In genomic region chr1:184140486-184140885, GRCm38 (mm10) we compare ENCODE assay signal across 27 mouse cellular contexts.
A peak's percentile ranks its signal among the peaks of the same experiment; 100 is the strongest.
DNase-seq lines count a peak whose midpoint lies in the region; ATAC-seq lines count a peak whose summit lies in the region.
"Had no signal": no experiment of that assay in that cellular context is flagged by ENCODE, and none has a peak within 500 bp of the region (broad histone marks: within the 10 kb centered on the region; RNA-seq: fewer than 3 reads in every experiment).

No protein-coding gene starts in this region.

- H3K9ac ChIP-seq in intestine, embryonic 16.5 days (ENCODE audit: low read depth, low read length), result no peak overlapping the region
- H3K9ac ChIP-seq in forebrain, embryonic 11.5 days (ENCODE audit: low read length), result no peak overlapping the region
- H3K9ac ChIP-seq: embryonic facial prominence, embryonic 13.5 days; forebrain, embryonic 15.5 days; heart, embryonic 12.5 days; hindbrain, embryonic 14.5 days; limb, embryonic 12.5 days; lung, embryonic 15.5 days; neural tube, embryonic 13.5 days had no signal

- peak; percentile 89 for ATAC-seq in intestine, embryonic 16.5 days
- no peak for ATAC-seq in forebrain, embryonic 11.5 days (replicated peaks; ENCODE audit: low FRiP score)
- ATAC-seq: forebrain, embryonic 15.5 days; inflammation-experienced regulatory T-cells, adult 6 months had no signal

- no peaks in the 10 kb centered on the region for H3K27me3 ChIP-seq in intestine, embryonic 16.5 days (replicated peaks; ENCODE audit: control insufficient read depth, insufficient read depth, low read length)
- no peaks in the 10 kb centered on the region for H3K27me3 ChIP-seq in forebrain, embryonic 11.5 days (ENCODE audit: control insufficient read depth, insufficient read depth, low read length)
- H3K27me3 ChIP-seq: embryonic facial prominence, embryonic 13.5 days; forebrain, embryonic 15.5 days; heart, embryonic 12.5 days; limb, embryonic 12.5 days; lung, embryonic 15.5 days; neural tube, embryonic 13.5 days had no signal

- no peak overlapping the region for H3K4me2 ChIP-seq in intestine, embryonic 16.5 days (ENCODE audit: low read depth, low read length)
- no peak overlapping the region for H3K4me2 ChIP-seq in forebrain, embryonic 11.5 days (ENCODE audit: low read depth, low read length, severe bottlenecking)
- H3K4me2 ChIP-seq: embryonic facial prominence, embryonic 13.5 days; forebrain, embryonic 15.5 days; heart, embryonic 12.5 days; hindbrain, embryonic 14.5 days; limb, embryonic 12.5 days; lung, embryonic 15.5 days; neural tube, embryonic 13.5 days had no signal

- no peak overlapping the region for H3K27ac ChIP-seq in intestine, embryonic 16.5 days (ENCODE audit: low read length)
- H3K27ac ChIP-seq in forebrain, embryonic 11.5 days (ENCODE audit: low read depth, low read length), result no peak overlapping the region
- H3K27ac ChIP-seq: embryonic facial prominence, embryonic 13.5 days; forebrain, embryonic 15.5 days; gastrocnemius, adult 2 months; hindbrain, embryonic 14.5 days; layer of hippocampus, adult 2 months; left cerebral cortex, adult 2 months; limb, embryonic 12.5 days; lung, embryonic 15.5 days; midbrain, embryonic 10.5 days; neural tube, embryonic 13.5 days had no signal

- WGBS in intestine, embryonic 16.5 days, result 48% methylated on average over 5 of the region's 5 CpGs
- WGBS in forebrain, embryonic 11.5 days, result 90% methylated on average over 5 of the region's 5 CpGs

- intact Hi-C loops in gastrocnemius, postnatal 36 days (cut with DNase I), result no loop called here

- H3K4me1 ChIP-seq in intestine, embryonic 16.5 days (ENCODE audit: control insufficient read depth, insufficient read depth, low read length), result no peaks in the 10 kb centered on the region
- H3K4me1 ChIP-seq in forebrain, embryonic 11.5 days (replicated peaks; ENCODE audit: control insufficient read depth, insufficient read depth, low read length), result no peaks in the 10 kb centered on the region
- H3K4me1 ChIP-seq: forebrain, embryonic 15.5 days; heart, embryonic 12.5 days; lung, embryonic 15.5 days; midbrain, embryonic 10.5 days; neural tube, embryonic 13.5 days had no signal

- no peak overlapping the region for H3K4me3 ChIP-seq in intestine, embryonic 16.5 days (ENCODE audit: low read length)
- no peak overlapping the region for H3K4me3 ChIP-seq in forebrain, embryonic 11.5 days (ENCODE audit: low read depth, low read length)
- H3K4me3 ChIP-seq: embryonic facial prominence, embryonic 13.5 days; erythroblast, embryonic 14.5 days; forebrain, embryonic 15.5 days; gastrocnemius, adult 2 months; heart, embryonic 12.5 days; layer of hippocampus, adult 2 months; left cerebral cortex, adult 2 months; limb, embryonic 12.5 days; lung, embryonic 15.5 days; midbrain, embryonic 10.5 days; neural tube, embryonic 13.5 days had no signal

- no peaks in the 10 kb centered on the region for H3K9me3 ChIP-seq in intestine, embryonic 16.5 days (ENCODE audit: control insufficient read depth, low read length)
- H3K9me3 ChIP-seq in forebrain, embryonic 11.5 days (ENCODE audit: control insufficient read depth, low read length), result no peaks in the 10 kb centered on the region
- H3K9me3 ChIP-seq: embryonic facial prominence, embryonic 13.5 days; forebrain, embryonic 15.5 days; heart, embryonic 12.5 days; limb, embryonic 12.5 days; lung, embryonic 15.5 days; midbrain, embryonic 10.5 days; neural tube, embryonic 13.5 days had no signal

- DNase-seq in Muller cell, postnatal 12 days (ENCODE audit: inconsistent ontology term), result peak; percentile 6
- DNase-seq in fibroblast of lung, adult 2 months (ENCODE audit: low read depth), result peak; percentile 23
- no peak for DNase-seq in adrenal gland, adult 2 months
- no peak for DNase-seq in gastrocnemius, postnatal 36 days
- no peak for DNase-seq in forebrain, embryonic 11.5 days (ENCODE audit: low spot score)
- DNase-seq in kidney, postnatal 10 days, result no peak
- DNase-seq: adrenal gland, postnatal 36 days; cerebellum, adult 18-20 months; cerebellum, postnatal 10 days; gastrocnemius, adult 2 months; kidney, adult 9 months; kidney, postnatal 25 days; thymus, postnatal 4 days had no signal

- no peaks in the 10 kb centered on the region for H3K36me3 ChIP-seq in intestine, embryonic 16.5 days (ENCODE audit: control insufficient read depth, insufficient read depth, low read length)
- no peaks in the 10 kb centered on the region for H3K36me3 ChIP-seq in forebrain, embryonic 11.5 days (ENCODE audit: control insufficient read depth, insufficient read depth, low read length)
- H3K36me3 ChIP-seq: embryonic facial prominence, embryonic 13.5 days; forebrain, embryonic 15.5 days; G1E; heart, embryonic 12.5 days; limb, embryonic 12.5 days; lung, embryonic 15.5 days; midbrain, embryonic 10.5 days; neural tube, embryonic 13.5 days had no signal

Comparison
In these comparisons a context has a peak if more than half of its experiments do, and no peak if none do; other contexts are left out.
1. DNase-seq: peak in Muller cell, postnatal 12 days (single experiment) and fibroblast of lung, adult 2 months (single experiment); none in adrenal gland, adult 2 months (single experiment), gastrocnemius, postnatal 36 days (0 of 2), forebrain, embryonic 11.5 days (single experiment) and kidney, postnatal 10 days (single experiment).